Mouse (Mus musculus): Measurements from ENCODE around the gene Gm21987.
A peak's percentile ranks its signal among the peaks of the same experiment; 100 is the strongest.

Gene Gm21987

DNA sequence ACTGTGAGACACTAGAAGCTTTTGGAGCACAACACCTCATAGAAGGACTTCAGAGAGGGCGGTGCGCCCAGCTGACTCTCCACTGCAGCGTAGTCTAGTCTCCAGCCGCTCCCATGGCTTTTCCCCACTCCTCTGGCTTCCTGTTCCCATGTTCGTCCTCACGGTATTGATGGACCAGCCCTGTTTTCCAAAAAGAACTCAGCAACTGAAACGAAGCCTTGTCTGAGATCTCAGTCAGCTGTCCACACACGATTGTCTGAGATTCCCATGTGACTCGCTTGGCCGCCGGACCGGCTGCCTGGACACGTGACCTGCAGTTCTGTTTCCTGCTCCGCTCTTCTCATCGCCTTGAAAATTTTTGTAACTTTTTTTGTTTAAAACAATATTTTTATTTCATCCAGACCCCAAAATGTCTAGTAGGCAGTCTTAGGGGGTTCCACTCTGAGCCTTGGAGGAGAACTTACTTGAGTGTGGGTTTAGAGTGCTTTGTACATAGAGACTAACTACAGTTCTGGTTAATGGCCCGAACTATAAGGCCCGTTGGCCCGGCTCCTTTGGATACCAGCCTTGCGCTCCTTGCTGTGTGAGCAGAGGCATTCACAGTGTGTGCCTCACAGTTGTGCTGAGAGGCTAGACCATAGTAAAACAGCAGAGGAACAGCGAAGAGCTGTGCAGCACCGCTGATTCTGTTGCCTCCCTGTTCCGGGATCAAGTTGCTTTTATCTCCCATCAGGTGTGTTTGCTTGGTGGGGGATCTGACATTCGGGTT lies 45.5 kb downstream of the Gm21987 start:
- DNase-seq (ENCODE audit: low spot score in 2 of 2) = no peak

DNA sequence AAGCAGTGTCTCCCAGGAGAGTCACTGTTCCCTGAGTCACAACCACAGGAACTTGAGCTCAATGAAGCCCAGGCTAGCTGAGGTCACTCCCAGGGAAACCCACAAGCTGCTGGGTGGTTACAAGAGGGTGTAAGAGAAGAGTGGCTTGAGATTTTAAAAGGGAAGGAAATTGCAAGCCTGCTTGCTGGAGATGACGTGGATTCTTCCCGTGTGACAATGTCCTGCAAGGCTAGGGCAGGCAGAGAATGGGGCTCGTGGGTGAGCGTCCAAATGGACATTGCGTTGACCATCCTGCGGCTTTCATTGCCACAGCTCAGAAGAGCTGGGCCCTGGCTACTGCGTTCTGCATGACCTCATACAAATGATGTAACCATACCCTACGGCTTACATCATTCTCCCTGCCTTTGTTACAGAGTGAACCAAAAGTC lies 47.4 kb downstream of the Gm21987 start:
- no peak for DNase-seq (ENCODE audit: low spot score in 2 of 2)

DNA sequence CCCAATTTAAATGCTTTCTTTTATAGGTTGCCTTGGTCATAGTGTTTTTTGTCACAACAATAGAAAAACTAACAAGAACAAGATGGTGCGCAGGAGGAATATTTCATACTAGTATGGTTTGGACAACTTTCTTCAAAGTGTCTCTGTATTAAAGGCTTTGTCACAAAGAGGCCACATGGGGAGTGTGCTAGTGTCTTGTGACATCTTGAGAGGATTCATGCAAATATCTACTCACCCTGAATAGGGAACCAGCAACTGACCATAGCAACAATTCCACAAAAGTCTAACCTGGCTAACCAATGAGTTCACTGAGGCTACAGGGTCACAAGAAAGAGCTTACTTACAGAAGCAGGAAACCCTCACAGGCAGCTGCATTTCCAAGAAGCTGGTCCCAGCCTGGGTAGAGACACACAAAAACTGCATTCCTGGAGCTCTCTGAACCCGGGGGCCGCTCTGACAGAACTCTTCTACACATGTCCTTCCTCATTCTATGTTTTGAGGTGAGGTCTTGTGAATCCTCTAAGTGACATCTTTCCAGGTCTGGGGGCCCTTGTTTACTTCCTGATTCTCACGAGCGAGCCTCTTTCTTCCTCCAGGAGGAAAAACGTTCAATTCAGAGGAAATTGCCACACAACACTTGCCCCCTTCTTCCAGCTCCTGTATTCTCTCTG lies 48.4 kb downstream of the Gm21987 start:
- no peak for DNase-seq (ENCODE audit: low spot score in 2 of 2)

DNA sequence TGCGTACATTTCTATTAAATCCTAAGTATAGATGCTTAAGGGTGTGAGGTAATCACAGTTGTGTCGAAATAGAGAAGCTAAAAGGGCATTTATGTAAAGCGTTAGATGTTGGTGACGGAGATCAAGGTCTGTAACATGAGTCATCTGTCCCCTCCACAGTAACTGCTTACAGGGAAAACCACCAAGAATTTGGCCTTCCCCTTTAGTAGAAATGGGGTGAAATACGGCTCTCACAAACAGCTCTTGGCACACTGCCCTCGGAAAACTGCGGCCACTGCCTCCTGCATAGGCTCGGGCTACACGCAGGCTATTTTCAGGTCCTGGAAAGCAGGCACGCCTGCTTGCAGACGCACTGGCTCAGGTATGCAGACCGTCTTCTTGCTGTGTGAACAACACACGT lies 49.3 kb downstream of the Gm21987 start:
- no peak for DNase-seq (ENCODE audit: low spot score in 2 of 2)

DNA sequence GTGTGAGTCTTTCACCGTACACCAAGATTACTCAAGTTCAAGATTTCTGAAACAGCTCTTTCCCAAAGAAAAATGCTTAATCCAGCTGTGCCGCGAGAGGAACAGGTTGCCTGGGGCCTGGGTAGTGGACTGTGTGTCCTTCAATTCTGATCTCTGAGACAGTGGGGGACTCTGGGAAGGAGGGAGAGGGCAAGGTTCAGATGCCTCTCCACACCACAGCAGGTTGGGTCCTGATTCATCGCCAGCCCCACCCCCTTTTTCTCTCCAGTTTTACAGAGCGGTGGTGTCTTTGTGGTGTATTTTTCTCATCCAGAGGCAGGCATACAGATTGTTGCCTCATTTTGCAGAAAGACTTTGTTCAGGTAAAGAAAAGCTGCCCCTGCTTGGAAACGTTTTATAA lies 51.4 kb downstream of the Gm21987 start:
- no peak for DNase-seq (ENCODE audit: low spot score in 2 of 2)

DNA sequence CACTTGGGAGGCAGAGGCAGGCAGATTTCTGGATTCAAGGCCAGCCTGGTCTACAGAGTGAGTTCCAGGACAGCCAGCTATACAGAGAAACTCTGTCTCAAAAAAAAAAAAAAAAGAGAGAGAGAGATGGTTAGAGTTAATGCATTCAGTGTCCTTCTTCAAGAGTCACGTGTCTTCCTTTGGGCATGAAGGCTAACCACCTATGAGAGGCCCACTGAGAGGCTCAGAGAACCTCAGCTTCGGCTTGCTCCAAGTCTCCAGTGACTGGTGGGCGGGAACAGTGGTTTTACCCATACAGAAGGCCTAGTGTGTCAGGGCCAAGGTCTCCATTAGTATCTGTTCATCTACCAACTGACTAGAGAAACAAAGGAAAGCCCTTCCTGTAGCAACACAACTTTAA lies 52.2 kb downstream of the Gm21987 start:
- no peak for DNase-seq (ENCODE audit: low spot score in 2 of 2)

DNA sequence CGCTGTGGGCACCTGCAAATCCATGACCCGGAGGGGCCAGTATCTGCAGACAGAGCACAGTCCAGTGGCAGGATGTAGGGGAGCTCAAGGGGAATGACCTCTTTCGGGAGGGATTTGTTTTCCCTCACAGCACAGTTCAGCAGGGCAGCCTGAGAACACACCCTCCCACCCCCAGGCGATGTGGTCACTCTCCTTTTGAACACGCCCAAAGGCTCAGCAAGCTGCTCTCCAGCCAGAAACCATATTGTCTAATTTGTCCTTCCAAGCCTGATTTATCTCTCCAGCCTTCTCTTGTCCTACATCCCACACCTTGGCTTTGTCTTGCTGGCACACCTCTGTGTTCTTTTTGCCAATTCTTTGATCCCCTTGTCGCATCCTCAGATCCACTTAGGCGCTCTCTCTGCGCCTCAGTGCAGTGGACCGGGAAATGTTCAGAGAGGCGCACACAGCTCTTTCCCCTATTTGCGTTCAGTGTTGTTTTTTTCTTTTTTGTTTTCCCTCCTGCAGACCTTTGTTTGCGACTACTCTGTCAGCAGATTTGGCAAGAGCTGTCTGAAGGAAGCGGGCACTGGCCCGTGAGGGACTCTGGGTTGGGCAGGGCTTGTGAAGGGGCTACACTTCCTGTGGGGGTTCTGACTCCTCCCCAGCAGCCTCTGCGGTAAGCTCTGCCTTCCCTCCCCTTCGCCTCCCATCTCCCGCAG lies 52.8 kb downstream of the Gm21987 start:
- peak; percentile 35 to 51 for DNase-seq (ENCODE audit: low spot score in 2 of 2)

DNA sequence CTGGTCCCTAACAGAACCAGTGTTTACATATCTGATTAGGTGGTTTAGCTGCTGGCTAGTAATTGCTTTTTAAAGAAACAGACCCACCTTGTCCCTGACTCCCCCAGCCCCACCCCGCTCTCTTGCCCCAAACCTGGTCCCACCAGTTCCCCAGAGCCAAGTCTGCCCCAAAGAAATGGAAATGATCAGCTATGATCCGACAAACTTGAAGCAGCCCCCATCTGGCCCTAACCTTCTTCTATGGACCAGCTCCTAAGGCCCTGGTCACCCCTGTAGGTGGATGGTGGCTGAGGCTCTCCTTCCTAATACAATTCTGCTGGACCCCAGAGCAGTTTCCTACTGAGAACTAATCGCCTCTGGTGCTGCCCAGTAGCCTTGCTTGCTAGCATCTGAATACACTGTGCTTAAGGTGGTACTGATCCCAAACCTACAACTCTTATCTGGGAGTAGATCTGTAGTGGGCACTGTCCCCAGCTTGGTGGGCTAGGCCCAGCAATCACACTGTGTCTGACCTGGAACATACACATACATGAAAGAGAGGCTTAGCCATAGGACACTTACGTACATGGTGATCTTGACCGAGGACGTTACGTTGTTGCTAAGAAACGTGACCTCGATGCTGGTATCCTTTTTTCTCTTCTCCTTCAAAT lies 53.6 kb downstream of the Gm21987 start:
- no peak for DNase-seq (ENCODE audit: low spot score in 2 of 2)

DNA sequence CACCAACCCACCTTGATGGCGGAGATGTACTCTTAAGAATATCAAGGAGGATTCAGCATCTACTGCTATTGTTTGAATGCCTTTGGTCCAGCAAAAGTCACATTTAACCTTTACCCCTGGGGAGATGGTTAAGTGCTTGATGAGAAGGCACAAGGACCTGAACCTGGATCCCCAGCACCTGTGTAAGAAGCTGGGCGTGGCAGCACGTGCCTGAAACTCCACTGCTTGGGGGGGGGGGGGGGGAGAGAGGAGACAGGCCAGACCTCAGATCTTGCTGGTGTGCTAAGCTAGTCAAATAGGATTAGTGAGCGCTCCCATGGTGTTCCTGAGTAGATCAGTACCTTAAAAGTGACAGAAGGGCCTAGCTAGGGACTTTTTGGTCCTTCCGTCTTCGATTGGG lies 54.6 kb downstream of the Gm21987 start:
- no peak for DNase-seq (ENCODE audit: low spot score in 2 of 2)

DNA sequence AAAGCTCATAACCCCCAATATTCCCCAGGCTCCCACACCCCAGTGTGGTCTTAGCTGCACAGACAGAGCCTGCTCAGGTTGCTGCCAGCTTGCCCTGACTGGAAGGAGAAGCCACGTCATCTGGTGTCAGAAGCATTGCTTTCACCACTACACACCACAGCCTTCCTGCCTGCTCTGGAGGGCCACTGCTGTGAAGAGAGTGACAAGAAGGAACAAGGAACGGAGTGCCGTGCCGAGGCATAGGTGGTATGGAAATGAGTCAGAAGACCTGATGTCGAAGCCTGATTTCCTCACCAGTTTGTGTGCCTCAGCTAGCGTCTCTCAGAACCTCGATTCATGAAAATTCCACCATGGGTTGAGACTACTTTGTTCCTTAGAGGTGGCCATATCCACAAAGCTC lies 56.8 kb downstream of the Gm21987 start:
- peak; percentile 14 to 44 for DNase-seq (ENCODE audit: low spot score in 2 of 2)

DNA sequence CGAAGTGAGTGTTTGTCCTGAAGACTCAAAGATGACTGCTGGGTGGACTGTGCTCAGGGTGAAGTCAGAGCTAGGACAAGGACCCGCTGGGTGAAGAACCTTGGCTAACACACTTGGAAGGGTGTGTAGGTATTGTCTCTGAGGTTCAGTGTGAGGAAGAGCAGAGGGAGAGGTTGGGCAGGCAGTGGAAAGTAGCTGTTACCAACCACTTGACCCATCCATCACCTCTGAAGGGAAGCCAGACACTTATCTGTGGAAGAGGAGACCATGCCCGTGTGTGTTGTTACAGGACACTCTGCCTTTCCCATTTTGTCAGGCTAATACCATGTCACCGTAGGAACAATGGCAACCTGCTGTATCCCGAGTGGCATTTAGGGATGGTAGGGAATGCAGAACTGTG lies 59.5 kb downstream of the Gm21987 start:
- DNase-seq (ENCODE audit: low spot score in 2 of 2) = no peak

DNA sequence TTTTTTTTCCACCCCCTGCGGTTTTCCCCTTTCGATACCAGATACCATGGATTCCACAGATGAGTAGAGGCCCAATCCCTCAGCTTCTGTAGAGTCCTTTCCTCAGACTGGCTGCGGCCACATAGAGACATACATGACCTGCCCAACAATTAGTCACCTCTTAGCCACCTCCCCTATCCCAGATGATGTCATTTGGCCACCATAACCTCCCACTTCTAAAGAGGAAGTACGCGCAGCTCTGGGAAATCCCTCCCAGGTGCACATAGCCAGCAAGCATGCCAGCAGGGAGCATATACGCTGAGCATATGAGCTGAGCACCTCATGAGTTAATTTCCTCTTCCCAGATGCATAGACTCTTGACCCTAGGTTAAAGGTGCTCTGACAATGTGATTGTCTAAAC lies 59.9 kb downstream of the Gm21987 start:
- DNase-seq (ENCODE audit: low spot score in 2 of 2) = no peak

DNA sequence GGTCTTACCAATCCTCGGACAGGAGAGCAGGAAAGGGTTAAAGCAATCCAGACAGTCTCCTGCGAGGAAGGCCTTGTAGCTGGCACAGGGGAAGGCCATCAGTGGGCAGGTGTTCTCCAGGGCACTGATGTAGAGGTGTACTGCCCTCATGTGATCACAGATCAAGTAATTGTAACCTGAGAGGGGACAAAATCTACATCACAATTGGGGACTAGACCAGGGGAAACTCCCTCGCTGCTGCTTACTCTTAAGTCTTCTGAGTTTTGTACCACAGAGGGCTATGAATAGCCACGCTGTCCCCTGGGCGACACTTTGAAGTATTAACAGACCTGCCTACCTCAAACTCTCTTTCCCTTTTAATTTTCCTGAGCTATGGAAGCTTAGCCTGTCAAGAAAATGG lies 60.7 kb downstream of the Gm21987 start:
- no peak for DNase-seq (ENCODE audit: low spot score in 2 of 2)

DNA sequence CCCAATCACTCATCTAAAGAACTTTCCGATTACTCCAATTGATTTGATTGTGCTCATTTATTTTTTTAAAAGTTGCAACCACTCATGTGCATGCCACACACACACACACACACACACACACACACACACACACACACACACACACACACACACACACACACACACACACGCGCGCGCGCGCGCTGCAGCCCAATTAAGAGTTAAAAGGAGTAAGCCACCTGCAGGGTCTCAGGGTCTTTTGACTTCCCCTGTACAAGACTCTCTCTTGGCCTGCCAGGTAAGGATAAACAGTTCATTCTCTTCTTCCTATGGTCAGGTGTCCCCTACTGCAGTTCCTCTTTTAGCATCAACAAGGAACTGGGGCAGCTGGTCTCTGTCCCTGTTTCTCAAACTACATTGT lies 61.6 kb downstream of the Gm21987 start:
- DNase-seq (ENCODE audit: low spot score in 2 of 2) = no peak

All from thymus, postnatal 10 days (tissue).